Mouse (Mus musculus) olfactory bulb, adult 2 months (tissue): ENCODE data around the gene Mcrip2.

Experiments used
- CTCF ChIP-seq: fragments of 200-500 bp; IDR thresholded peaks from 2 replicates; pipeline ENCODE4 v1.5.1; 2012; ENCODE audit warnings: low read depth, mild to moderate bottlenecking, low read length, moderate library complexity; ENCODE audit not compliant: insufficient read depth
- POLR2A ChIP-seq: fragments of 200-500 bp; IDR thresholded peaks from 2 replicates; pipeline ENCODE4 v1.6.1; 2012; ENCODE audit warnings: mild to moderate bottlenecking, low read depth, low read length, moderate library complexity; ENCODE audit not compliant: insufficient read depth

- TF ChIP-seq CTCF (no peak), POLR2A (no peak)
Observed at GRCm38 (mm10) chr17:25877025-25877424, 8.5 kb upstream of the Mcrip2 start.
